Mouse (Mus musculus) right cerebral cortex, adult 2 months (tissue): ENCODE measurements at regions not wholly inside any gene's neighbourhood (a gene's known extent, or its start where the extent isn't known, plus 50 kb on each side); places are given as distances from the start of the nearest gene placed in this dataset.
A peak's percentile ranks its signal among the peaks of the same experiment; 100 is the strongest.

Experiments used
- DNase-seq, 2 experiments: peaks; one replicate each; pipeline ENCODE4 v3.0.0; 2021 to 2022; ENCODE audit warnings: low spot score in 2 of 2

DNA sequence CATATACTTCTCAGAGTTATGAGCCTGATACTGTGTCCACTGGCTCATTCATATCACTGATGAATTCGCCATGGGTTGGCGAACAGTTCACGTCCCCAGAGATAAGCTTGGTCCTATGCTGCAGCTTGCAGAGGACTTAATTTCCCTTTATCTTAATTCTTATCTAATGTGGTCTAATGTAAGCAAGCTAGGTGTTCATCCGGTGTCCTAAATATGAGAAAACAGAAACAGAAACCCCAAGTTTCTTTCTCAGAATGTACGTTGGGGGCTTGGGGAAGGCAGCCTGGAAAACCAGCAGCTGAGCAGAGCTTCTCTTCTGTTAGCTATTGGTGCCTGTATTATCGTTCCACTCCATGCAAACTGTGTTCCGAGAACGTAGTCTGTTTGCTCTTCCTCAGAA, 170.1 kb downstream of the 1700064H15Rik start:
- no peak for DNase-seq

DNA sequence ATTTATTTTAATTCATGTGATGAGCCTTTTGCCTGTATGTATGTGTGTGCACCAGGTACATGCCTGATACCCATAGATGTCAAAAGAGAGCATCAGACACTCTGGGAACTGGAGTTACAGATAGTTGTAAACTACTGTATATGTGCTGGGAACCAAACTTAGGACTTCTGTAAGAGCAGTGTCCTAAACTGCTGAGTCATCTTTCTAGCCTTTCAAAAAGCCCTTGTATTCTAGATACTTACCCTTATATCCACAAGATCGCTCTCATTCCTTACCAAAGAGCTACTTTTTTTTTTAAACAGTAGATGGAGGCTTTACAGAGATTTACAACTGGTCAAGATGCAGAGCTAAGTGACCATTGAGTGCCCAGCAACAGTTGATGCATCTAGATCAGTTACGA, 171.0 kb downstream of the 1700064H15Rik start:
- DNase-seq: no peak

DNA sequence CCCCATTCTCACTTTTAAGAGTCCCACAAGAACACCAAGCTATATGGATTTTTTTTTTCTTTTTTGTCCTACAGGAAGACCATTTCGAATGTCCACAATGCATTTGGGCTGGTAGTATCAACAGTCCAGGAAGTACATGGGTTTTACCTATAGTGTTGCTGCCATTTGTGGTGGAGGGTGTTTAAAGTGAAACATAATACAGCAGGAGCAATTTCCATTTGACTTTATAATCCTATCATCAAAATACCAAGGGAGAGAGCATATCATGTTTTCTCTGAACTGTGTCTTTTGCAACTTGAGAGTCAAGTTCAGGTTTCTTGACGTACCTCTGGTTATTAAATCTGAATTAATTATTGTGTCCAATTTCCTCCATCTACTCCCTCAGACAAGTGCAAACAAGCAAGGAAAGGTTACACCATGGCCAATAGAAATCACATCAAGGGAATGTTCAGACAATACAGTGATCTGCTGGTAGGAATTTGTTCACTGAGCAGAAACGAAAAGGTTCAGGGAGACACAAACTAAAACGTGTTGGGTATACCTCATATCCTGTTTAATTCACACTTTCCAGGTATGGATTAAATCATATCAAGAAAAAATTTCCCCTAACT, 172.5 kb downstream of the 1700064H15Rik start:
- no peak for DNase-seq

DNA sequence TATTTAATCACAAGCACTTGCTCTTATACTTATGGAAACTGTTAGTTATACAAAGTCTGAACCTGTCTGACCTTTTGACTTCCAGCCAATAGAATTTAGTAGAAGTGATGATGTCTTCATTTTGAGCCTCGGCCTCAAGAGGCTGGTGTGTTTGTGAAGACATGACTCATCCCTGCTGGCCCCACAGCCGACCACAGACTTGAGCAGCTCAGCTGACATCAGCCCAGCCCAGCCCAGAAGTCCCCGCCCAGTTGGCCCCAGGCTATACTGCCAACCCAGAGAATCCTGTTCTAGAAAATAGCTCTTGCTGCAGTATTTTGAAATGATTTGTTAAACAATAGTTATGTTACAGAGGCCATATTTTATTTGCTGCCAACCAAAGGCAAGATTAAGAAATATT, 177.5 kb downstream of the 1700064H15Rik start:
- no peak for DNase-seq

DNA sequence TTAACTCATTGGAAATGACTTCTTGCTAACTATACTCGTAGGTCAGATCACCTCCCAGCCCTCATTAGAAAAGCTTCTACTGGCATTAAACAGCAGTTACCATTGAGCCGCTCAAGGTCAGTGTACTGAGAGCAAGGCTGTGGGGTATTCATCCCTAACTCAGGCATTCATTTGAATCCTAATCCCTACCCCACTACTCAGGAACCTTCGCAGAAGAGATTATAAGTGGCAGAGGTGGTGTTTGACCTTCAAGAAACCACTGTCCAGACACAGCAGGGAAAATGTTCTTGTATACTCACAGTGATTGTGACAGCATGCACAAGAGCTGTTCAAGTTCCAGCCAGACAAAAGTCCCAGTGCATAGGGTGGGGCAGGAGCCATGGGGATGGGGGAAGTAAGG, 179.5 kb downstream of the 1700064H15Rik start:
- no peak for DNase-seq

DNA sequence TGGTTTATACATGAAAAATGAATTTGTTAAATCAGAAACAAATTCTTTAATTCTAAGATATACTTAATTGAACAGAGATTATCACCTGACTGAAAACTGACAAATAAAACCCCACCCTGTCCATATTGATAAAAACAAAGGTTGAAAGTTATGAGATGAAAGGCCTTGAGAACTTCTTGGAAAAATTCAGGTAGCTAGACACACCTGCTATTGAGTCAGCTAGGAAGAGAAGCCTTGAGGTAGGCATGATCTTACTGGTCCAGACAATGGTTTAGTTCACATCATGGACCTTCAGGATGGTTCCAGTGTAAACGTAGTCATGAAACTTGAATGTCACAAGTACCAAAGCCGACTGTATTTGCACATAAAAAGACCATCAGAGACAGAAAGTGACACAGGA, 180.3 kb downstream of the 1700064H15Rik start:
- no peak for DNase-seq

DNA sequence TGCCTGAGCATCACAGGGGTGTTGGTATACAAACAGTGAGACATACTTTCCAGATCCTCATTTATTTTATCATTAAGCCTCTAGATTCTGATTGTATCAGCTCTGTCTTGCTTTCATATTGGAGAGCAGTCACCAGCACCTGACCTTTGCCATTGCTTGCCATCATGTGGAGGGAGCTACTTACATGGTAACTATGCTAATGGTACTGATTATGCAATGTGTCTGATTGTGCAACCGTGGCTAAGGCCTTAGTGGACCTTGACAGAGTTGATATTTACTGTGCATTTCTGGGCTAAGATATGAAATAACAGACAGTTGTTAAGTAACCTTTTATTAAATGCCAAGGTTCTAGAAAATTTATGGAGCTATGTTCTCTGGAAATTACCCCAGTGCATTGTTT, 180.7 kb downstream of the 1700064H15Rik start:
- no peak for DNase-seq

DNA sequence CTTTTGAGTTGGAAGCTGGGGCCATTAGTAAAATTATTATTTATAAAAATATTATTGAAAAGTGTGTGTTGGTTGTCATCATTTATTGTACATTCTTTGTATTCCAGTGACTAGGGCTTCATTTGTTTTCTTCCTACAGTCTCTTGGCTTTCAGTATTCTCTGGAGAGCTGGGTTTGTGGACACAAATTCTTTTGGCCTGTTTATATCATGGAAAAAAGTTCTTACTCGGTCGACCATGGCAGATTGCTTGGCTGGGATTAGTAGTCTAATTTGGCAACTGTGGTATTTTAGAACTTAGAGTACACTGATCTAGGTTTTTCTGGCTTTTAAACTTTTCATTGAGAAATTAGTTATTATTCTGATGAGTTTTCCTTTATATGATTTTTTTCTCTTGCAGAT, 183.6 kb downstream of the 1700064H15Rik start:
- no peak for DNase-seq

DNA sequence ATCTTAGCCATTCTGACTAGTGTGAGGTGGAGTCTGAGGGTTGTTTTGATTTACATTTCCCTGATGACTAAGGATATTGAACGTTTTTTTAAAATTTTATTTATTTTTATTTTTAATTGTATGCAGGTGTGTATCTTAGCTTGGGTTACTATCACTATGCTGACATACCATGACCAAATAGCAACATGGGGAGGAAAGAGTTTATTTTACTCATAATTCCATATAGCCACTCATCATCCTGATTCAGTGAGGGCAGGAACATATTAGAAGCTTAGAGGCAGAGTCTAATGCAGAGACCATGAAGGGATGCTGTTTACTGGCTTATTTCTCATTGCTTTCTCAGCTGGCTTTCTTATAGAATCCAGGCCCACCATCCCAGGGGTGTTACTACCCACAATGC, 186.7 kb downstream of the 1700064H15Rik start:
- DNase-seq: no peak

DNA sequence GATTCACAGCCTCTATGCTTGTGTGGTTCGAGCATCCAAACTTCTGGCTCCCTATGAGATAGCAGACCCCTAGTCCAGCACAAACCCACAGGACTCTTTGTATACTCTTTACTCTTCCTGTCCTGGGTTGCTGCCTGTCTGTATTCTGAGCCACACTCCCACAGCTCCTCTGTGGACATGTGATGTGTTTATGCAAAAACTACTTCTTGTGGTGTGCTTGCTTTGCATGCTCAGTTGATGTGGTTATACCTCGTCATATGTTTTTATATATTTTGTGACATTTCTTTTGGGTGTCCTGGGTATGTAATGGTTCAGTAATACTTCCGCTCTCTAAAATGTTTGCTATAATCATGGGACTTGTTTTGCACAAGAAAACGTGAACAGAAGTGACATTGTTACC, 198.3 kb downstream of the 1700064H15Rik start:
- no peak for DNase-seq

DNA sequence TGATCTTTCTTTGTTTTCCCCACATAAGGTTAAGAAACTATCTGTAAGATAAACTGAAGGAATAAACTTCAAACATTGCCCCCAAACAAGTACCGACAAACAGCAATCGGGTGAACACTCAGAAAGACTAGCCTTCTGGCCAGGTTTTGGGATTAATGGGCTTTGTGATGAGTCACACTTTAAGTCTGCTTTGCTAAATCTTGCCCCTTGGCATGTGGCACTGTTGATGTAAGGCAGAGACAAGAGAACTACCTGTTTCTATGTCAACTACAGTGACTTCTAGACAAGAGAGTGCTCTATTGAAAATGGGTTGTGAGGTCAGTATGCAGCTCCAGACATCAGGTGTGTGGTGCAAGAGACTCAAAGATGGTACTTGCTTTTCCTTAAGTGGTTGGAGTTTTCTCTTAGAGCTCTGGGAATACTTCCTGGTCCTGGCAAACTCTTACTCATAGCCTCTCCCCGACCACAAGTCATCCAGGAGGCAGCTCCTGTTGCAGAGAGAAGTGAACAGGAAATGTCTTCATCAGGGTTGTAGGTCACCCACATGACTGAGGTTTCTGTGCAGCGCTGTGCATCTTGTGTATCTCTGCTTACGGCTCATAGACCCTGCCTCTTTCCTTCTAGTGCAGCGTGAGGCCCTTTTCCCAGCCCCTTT, 198.9 kb downstream of the 1700064H15Rik start:
- no peak for DNase-seq

DNA sequence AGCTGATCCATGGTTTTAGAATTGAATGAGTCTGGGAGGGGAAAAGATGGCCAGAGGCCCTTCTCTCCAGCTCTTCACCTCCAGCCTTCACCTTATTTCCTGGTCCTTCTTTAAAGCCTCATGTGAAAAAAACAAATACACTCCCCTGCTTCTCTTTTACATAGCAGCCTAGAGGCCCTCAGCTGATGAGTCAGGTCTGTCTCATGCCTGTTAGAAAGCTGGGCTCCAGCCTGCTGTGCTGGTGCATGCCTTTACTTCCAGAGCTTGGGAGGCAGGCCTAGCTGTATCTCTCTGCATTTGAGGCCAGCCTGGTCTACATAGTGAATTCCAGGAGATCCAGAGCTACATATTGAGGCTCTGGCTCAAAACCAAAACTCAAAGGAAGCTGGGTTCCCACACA, 199.5 kb downstream of the 1700064H15Rik start:
- no peak for DNase-seq

DNA sequence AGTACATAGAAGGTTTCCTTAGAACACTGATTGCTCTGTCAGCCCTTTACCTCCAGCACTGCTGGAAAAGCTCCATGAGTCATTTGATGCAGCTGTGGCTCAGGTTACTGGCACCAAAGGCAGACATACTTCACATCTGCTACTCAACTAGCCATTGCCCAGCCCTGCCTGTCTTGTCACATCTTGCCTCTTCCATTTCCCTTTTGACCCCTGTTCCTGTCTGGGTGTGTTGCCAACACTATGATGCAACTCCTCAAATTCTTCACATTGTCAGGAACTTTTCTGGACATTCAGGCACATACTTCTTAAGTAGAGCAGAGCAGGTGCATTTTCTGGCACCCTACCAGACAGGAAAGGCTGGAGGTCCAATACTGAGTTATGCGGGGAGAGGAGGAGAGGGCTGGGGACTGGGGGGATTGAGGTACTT, 202.3 kb downstream of the 1700064H15Rik start:
- no peak for DNase-seq

DNA sequence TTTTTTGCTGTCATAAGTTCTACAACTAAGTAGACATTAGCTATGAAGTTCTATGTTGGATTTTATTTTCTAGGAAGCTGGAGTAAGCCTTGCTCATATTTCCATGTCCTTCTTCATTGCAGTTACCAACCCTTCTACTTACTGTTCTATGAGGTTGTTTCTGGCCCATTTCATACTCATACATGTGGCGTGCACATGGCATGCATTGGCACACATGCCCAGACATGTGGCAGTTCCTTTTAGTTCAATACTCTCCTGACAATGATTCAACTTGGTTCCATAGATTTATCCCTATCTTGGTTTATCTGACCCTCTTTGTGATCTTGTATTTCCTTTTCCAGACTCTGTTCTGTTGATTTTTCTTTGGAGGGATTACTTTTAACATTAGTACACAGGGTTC, 203.2 kb downstream of the 1700064H15Rik start:
- no peak for DNase-seq

DNA sequence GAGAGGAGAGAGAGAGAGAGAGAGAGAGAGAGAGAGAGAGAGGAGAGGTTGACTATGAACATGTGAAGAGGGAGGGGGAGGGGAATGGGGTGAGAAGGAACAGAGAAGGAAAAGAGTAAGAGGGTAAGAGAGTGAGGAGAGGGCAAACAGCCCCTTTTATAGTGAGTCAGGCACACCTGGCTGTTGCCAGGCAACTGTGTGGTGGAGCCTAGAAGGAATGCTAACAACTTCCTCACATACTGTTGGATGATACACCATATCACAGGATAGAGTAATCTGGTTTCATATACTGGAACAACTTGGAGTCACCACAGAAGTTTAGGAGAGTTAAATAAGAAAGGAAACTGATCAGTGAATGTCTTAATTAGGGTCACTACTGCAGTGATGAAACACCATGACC, 204.1 kb downstream of the 1700064H15Rik start:
- no peak for DNase-seq

DNA sequence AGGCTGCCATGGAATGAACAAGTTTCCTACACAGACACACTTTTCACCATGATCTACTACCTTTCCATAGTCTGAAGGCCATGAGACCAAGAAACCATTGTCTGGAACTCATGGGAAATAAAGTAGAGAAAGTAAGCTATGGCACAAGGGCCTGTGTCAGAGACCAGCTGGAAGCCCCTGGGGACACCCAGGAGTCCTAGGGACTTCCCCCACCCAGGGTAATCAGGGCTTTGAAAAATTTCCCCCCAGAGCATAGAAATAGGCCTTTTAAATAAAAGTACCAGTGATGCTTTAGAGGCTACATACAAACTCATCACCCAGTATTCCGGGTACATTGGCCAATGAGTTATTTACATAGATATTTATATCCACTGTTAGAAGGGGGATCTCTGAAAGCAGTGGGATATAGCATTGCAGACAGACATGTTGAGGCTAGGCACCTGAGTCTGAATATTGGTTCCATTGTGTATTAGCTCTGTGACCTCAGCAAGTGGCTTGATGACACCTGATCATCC, 207.0 kb downstream of the 1700064H15Rik start:
- no peak for DNase-seq

DNA sequence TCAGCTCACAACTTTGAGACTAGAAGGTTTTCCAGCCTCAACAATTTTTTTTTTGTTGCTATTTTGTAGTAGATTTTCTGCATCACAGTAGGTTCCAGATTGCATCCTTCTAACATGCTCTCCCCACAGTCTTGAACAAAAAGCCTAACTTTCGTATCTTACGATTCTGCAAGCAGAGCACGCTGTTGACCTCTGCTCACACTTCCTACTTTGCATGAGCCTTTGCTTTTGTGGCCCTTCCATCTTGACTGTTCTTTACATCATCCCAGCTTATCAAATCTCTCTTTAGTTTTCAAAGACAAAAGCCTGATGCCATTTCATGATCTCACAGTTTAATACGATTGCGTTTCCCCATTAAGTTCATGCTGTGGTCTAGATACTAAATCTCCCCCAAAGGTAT, 207.6 kb downstream of the 1700064H15Rik start:
- DNase-seq: no peak

DNA sequence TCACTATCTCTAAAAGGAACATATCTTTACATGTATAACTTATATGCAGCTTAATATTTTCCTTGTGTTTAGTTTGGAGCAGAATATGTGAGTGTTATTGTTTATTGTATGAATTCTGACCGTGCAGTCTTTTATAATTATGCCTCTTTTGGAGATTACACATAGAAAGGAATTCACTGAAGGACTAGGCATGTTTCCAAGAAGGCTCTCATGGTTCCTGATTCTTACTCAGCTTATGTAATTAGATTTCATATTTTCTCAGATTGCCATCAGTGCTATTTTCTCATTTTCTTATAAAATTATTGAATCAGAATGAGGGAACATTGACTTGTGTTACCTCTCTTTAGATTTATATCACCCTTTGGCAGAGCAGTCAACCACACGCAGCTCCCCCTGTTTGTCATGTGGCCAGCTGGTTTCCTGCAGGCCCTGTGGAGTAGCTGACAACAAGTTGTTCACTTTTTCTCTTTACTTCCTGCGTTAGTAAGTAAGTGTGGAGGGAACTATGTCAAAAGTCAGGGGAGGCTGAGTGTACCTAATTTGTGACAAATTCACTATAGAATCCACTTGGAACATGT, 217.4 kb downstream of the 1700064H15Rik start:
- DNase-seq: peak in 1 of 2 experiments; percentile 7

DNA sequence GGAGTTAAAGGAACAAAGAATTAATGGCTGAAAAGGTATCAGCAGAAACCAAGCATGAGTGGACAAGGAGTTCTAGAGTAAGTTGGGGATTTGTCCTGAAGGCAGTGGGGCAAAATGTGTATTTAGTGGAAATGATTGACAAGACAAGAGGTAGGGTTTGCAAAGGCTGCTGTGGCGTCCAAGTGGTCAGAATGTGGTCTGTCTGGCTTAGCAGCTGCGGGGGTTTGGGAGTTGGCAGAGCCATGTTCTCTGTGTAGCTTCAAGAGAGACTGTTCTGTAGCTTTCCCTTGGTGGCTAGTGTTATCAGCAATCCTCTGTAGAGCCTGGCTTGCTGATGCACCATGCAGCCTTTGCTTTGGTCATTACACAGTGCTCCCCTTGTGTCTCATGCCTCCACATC, 220.2 kb downstream of the 1700064H15Rik start:
- DNase-seq: no peak

DNA sequence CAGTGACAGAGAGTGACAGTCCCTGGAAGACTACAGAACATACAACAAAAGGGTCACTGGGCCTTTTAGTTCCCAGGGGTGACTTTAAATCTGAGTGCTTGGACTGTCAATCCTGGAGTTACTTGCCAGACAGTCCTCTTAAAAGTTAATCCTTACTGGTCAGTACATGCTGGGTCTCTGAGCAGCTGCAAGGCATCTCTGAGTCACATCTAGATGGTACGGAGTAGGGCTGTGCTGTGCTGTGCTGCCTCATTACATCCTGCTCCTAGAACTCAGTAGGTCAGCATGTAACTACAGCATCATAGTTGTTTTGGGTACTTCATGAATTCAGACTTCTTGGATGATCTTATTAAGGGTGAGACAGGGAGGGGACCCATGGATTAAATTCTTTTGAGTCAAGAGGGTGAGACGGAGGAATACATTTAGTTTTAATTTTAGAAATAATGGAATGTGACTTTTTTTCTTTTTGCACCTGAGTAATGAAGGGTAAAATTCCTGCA, 220.8 kb downstream of the 1700064H15Rik start:
- no peak for DNase-seq

DNA sequence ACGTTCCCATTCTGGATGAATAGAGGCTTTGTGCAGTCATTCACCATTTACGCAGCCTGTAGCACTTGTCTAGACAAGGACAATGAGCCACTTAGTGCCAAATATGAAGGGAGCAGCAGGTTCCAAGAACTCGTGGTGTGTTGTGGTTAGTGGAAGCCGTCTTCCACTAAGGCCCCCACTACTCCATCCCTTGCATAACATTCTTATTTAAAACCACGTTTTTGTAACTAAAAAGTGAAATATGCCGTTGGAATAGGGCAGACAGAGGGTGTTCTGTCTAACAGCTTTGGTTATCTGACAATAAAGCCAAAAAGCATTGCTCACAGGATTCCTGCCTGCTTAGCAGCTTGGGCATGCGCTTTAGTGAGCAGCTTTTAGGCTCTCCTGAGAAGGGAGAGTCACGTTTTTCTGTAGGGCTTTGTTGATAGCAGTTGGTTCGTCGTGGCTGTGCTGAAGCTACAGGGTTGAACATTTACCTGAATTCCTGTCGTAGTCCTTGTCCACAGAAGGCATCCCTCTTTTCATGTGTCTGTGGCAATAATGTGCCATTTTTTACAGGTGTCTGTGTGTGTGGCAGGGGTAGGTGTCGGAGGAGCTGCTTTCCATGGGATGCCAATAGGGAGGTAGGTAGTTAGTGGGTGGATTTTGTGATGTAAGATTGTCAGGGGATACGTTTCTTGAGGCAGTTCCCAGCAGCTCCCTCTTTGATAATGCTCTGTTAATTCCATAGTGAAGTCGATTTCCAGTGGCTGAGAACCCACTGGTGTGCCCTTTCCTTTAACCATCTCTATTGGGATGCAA, 221.9 kb downstream of the 1700064H15Rik start:
- peak; percentile 37 to 39 for DNase-seq

DNA sequence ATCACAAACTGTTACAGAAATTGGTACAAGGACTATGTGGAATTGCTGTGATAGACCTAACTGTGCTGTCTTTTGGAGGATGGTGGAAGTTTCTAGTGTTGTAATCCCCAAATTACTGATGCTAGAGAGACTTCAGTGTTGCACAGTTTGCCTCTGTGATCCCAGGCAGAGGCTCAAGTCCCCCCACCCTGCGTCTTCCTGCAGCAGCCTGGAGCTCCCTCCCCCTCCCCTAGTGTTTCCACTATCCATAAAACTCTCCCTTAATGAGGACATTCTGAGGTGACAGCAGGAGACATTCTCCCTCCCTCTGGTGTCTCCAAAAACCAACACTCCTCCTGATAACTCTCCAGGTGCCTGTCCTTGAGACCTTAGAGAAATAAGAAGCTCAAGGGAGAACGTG, 242.8 kb downstream of the 1700064H15Rik start:
- no peak for DNase-seq
